Mouse (Mus musculus) neural tube, embryonic 14.5 days (tissue): ENCODE data around the gene Epop. TPM values are rescaled to one million over a fixed set of nuclear protein-coding genes. Genes with fewer than 3 reads are reported as not detected.

Experiments
- ATAC-seq: fragments of 200-750 bp; cut with Nextera tagmentation; 2 replicates; pipeline ENCODE4 v1.8.0; 2017; ENCODE audit warnings: low read depth, mild to moderate bottlenecking, moderate TSS enrichment, moderate library complexity
- H3K27ac ChIP-seq: fragments of 300-500 bp; sonication (generic); 2 replicates; pipeline ENCODE4 v1.5.1; 2014; ENCODE audit warnings: low read depth, mild to moderate bottlenecking, control low read depth, low read length, moderate library complexity, mixed read lengths
- H3K27me3 ChIP-seq: fragments of 300-500 bp; sonication (generic); 2 replicates; pipeline ENCODE4 v1.6.1; 2014; ENCODE audit warnings: low read length; ENCODE audit not compliant: control insufficient read depth, insufficient read depth
- H3K36me3 ChIP-seq: fragments of 300-500 bp; sonication (generic); 2 replicates; pipeline ENCODE4 v1.6.1; 2014; ENCODE audit warnings: low read length, mixed read lengths; ENCODE audit not compliant: control insufficient read depth, insufficient read depth
- H3K4me1 ChIP-seq: fragments of 300-500 bp; sonication (generic); 2 replicates; pipeline ENCODE4 v1.6.1; 2014; ENCODE audit warnings: low read length; ENCODE audit not compliant: control insufficient read depth, insufficient read depth
- H3K4me2 ChIP-seq: fragments of 300-500 bp; sonication (generic); 2 replicates; pipeline ENCODE4 v1.6.1; 2014; ENCODE audit warnings: mild to moderate bottlenecking, low read depth, low read length, control low read depth
- H3K4me3 ChIP-seq: fragments of 300-500 bp; sonication (generic); 2 replicates; pipeline ENCODE4 v1.5.1; 2014; ENCODE audit warnings: low read depth, low read length, control low read depth, mixed read lengths
- H3K9ac ChIP-seq: fragments of 300-500 bp; sonication (generic); replicated peaks from 2 replicates; pipeline ENCODE4 v1.6.1; 2014; ENCODE audit warnings: low read depth, mild to moderate bottlenecking, control low read depth, low read length, mixed read lengths
- H3K9me3 ChIP-seq: fragments of 300-500 bp; sonication (generic); 2 replicates; pipeline ENCODE4 v1.6.1; 2016; ENCODE audit warnings: low read length; ENCODE audit not compliant: control insufficient read depth
- WGBS: fragments of 180-500 bp; shearing (Covaris S2); extraction: QIAGEN DNeasy Blood & Tissue Kit; methylation state at CpG from one replicate; pipeline ENCODE4 v1.1.7; 2014; 5-methylcytosine and 5-hydroxymethylcytosine counted together
- polyA plus RNA-seq: library from polyadenylated mRNA; unstranded; fragments of >200 nt; fragmentation: Nextera tagmentation; extraction: Ambion mirVana; gene quantifications from 2 replicates; pipeline ENCODE4 v1.2.1, GENCODE M21; 2014

Gene Epop
- polyA plus RNA-seq, 1 experiment from 2014 or later, result 1.5 TPM

- H3K27me3 ChIP-seq, result peaks cover 53% of the 10 kb centered on the region
- H3K36me3 ChIP-seq, result no peaks in the 10 kb centered on the region
- no peak overlapping the region for H3K4me3 ChIP-seq
- no peak overlapping the region for H3K4me2 ChIP-seq
- peaks cover 20% of the 10 kb centered on the region for H3K4me1 ChIP-seq
- ATAC-seq, result no peak
- no peak overlapping the region for H3K27ac ChIP-seq
- H3K9me3 ChIP-seq, result no peaks in the 10 kb centered on the region
- H3K9ac ChIP-seq, result no peak overlapping the region
- 8% methylated on average over 10 of the region's 10 CpGs for WGBS
Observed at GRCm38 (mm10) chr11:97626850-97627249, 2.7 kb downstream of the Epop start.

- Histone ChIP-seq H3K27me3 (peaks cover 50% of the 10 kb centered on the region), H3K36me3 (no peaks in the 10 kb centered on the region), H3K9me3 (no peaks in the 10 kb centered on the region), H3K27ac (no peak overlapping the region), H3K4me1 (peaks cover 20% of the 10 kb centered on the region), H3K4me3 (no peak overlapping the region), H3K9ac (no peak overlapping the region), H3K4me2 (no peak overlapping the region)
- 8% methylated on average over 13 of the region's 13 CpGs for WGBS
- ATAC-seq, result no peak
Observed at GRCm38 (mm10) chr11:97626431-97626830, 3.1 kb downstream of the Epop start.

- H3K27me3 ChIP-seq, result peaks cover 41% of the 10 kb centered on the region
Observed at GRCm38 (mm10) chr11:97625551-97625950, 4.0 kb downstream of the Epop start.

GRCm38 (mm10) chr11:97623166-97623565 is 6.3 kb downstream of the Epop start:
- WGBS, result 65% methylated on average over 9 of the region's 9 CpGs
- H3K9ac ChIP-seq, result no peak overlapping the region
- ATAC-seq, result no peak
- H3K4me1 ChIP-seq, result peaks cover 14% of the 10 kb centered on the region
- H3K27ac ChIP-seq, result no peak overlapping the region
- peaks cover 22% of the 10 kb centered on the region for H3K27me3 ChIP-seq
- H3K9me3 ChIP-seq, result no peaks in the 10 kb centered on the region
- no peak overlapping the region for H3K4me2 ChIP-seq
- H3K4me3 ChIP-seq, result no peak overlapping the region
- H3K36me3 ChIP-seq, result no peaks in the 10 kb centered on the region

More at GRCm38 (mm10) chr11:97625551-97625950, 4.0 kb downstream of the Epop start:
- 79% methylated on average over 5 of the region's 5 CpGs for WGBS
- Histone ChIP-seq H3K4me2 (no peak overlapping the region), H3K27ac (no peak overlapping the region), H3K4me1 (peaks cover 20% of the 10 kb centered on the region), H3K4me3 (no peak overlapping the region), H3K36me3 (no peaks in the 10 kb centered on the region), H3K9me3 (no peaks in the 10 kb centered on the region), H3K9ac (no peak overlapping the region)
- ATAC-seq, result no peak

GRCm38 (mm10) chr11:97622440-97622839 is 7.1 kb downstream of the Epop start:
- peaks cover 7% of the 10 kb centered on the region; the same call in 1 of the 2 replicates for H3K4me1 ChIP-seq
- no peak overlapping the region for H3K4me2 ChIP-seq
- peak; percentile 44; the same call in 1 of the 2 replicates for ATAC-seq
- WGBS, result 2% methylated on average over 6 of the region's 6 CpGs
- H3K4me3 ChIP-seq, result no peak overlapping the region
- no peaks in the 10 kb centered on the region for H3K36me3 ChIP-seq
- no peak overlapping the region for H3K9ac ChIP-seq
- peaks cover 15% of the 10 kb centered on the region for H3K27me3 ChIP-seq
- no peaks in the 10 kb centered on the region for H3K9me3 ChIP-seq
- no peak overlapping the region for H3K27ac ChIP-seq

DNA sequence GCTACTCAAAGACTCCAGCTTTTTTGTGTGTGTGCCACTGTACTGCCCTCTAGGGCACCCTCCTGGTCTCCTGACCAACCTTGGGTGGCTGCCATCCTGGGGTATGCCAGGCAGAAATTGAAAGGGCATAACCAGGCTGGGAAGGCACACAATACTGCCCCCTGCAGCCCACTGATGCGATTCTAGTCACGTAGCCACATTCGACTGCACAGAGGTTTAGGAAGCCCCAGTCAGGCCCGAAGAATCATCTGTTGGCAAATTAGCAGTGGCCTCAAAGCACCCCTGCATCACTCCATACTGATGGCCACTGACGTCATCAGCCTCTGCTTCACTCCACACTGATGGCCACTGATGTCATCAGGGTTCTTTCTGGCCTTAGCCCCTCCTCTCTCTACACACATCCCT is 10.1 kb downstream of the Epop start:
- no peaks in the 10 kb centered on the region for H3K36me3 ChIP-seq
- 0 out of 2 replicates have a peak, but pooled peaks cover 2% of the 10 kb centered on the region for H3K27me3 ChIP-seq
- no peak overlapping the region for H3K4me2 ChIP-seq
- H3K4me1 ChIP-seq, result no peaks in the 10 kb centered on the region
- ATAC-seq, result no peak; the same call in 1 of the 2 replicates
- H3K9me3 ChIP-seq, result no peaks in the 10 kb centered on the region
- WGBS, result 48% methylated on average over 5 of the region's 5 CpGs
- no peak overlapping the region for H3K27ac ChIP-seq
- H3K9ac ChIP-seq, result no peak overlapping the region
- no peak overlapping the region for H3K4me3 ChIP-seq

DNA sequence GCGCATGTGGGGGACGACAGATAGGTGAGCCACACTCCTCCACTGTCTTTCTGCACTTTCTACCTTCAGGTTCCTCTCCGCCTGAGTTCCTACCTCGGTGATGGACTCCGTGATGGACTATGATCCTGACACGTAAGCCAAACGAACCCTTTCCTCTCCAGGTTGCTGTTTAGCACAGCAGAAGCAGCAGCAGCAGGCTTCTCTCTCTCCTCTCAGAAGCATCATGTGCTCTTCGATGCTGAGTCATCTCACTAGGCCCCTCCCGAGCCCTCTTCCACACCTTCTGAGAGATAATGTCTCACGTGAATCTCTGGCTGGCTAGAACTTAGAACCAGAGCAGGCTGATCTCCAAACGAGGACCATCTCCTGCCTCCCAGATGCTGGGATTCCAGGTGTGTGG is 11.1 kb downstream of the Epop start:
- Histone ChIP-seq H3K27me3 (0 out of 2 replicates have a peak, but pooled peaks cover under 1% of the 10 kb centered on the region), H3K4me2 (no peak overlapping the region), H3K4me3 (no peak overlapping the region), H3K9me3 (no peaks in the 10 kb centered on the region), H3K36me3 (no peaks in the 10 kb centered on the region), H3K27ac (no peak overlapping the region), H3K9ac (no peak overlapping the region), H3K4me1 (no peaks in the 10 kb centered on the region)
- 59% methylated on average over 11 of the region's 11 CpGs for WGBS
- no peak for ATAC-seq

- Histone ChIP-seq H3K27ac (no peak overlapping the region), H3K36me3 (no peaks in the 10 kb centered on the region), H3K4me3 (no peak overlapping the region), H3K9ac (no peak overlapping the region), H3K4me2 (no peak overlapping the region), H3K4me1 (no peaks in the 10 kb centered on the region), H3K9me3 (no peaks in the 10 kb centered on the region), H3K27me3 (no peaks in the 10 kb centered on the region)
- WGBS, result 89% methylated on average over 4 of the region's 4 CpGs
- ATAC-seq, result no peak
Observed at GRCm38 (mm10) chr11:97615276-97615675, 14.2 kb downstream of the Epop start.

DNA sequence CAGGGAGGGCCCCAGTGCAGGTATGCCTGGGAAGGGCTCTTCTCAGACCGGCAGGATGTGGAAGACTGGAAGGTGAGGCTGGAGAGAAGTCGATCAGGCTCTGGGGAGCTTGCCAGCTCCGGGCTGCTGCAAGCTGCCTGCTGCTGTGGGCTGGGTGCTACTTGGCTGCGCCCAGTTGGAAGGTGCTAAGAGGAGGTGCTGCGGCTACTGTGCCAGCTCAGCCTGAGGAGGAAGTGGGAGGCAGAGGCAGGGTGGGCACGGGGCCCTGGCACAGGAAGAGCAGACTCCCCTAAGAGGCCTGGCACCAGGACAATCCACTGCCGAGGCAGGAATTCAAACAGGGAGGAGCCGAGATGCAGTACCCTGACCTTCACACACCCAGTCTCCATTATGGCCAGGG is 18.4 kb downstream of the Epop start:
- WGBS, result 64% methylated on average over 8 of the region's 8 CpGs
- Histone ChIP-seq H3K4me2 (no peak overlapping the region), H3K36me3 (no peaks in the 10 kb centered on the region), H3K9me3 (no peaks in the 10 kb centered on the region), H3K27ac (no peak overlapping the region), H3K27me3 (no peaks in the 10 kb centered on the region), H3K4me1 (no peaks in the 10 kb centered on the region), H3K4me3 (no peak overlapping the region), H3K9ac (no peak overlapping the region)
- no peak for ATAC-seq
